Mouse (Mus musculus) CH12F3 (cell line): ENCODE results near the gene Golt1a.

Experiments
- in situ Hi-C: fragments of 300-500 bp; cut with MboI; formaldehyde crosslinking; loops from 2 replicates; pipeline ENCODE4 v1.14.3; 2020; ENCODE audit warnings: low sequenced_read_pairs

Gene Golt1a

DNA sequence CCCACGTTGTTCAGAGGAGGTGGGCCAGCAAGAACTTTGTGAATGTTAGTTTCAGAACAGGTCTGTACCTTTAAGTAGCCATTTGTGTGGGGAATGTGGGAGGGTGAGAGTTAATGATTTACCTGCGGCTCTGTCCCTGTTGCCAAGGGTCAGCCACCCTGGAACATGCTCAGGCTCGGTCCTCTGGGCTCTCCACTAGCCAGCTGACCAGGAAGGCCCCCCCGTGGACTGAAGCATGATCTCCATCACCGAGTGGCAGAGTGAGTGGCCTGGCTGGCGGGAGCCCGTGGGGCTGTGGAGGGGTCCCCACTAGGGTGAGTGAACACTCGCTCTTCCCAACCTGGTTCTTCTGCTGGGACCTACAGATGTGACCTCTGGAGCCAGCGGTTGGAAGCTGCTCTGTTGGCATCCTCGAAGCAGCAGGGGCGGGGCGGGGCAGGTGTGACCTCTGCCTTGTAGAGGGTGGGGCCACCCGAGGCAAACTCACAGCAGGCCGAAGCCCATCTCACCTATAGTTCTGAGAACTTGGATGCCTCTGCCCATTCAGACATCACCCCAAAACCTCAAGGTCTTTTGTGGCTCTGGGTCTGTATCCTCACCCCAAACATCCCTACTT is at the start of gene Golt1a:
Gene Golt1a (plus strand): TSS at position 149 of the 616 bp plus-strand sequence.
- in situ Hi-C loops = loop anchor here (10.0 to 25.0 kb wide), 2 partner anchors 135 to 272 kb away; partner anchors contain the start of genes Mdm4 and Pik3c2b

DNA sequence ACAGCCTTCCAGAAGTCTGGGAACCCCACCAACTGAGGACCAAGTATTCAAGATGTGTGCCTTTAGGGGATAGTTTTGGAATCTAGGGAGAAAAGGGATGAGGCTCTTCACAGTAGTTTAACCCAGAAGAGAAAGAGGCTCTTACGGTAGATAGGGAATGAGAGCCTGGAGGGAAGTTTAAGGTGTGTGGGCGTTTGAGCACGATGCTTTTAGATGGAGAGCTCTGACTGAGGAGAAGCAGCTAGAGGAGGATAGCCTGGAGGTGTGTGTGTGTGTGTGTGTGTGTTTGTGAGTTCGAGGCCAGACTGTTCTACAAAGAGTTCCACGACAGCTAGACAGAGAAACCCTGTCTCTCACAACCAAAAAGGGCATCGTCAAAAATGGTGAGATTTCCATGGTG is 47.0 kb upstream of the Golt1a start:
- in situ Hi-C loops = no loop called here

DNA sequence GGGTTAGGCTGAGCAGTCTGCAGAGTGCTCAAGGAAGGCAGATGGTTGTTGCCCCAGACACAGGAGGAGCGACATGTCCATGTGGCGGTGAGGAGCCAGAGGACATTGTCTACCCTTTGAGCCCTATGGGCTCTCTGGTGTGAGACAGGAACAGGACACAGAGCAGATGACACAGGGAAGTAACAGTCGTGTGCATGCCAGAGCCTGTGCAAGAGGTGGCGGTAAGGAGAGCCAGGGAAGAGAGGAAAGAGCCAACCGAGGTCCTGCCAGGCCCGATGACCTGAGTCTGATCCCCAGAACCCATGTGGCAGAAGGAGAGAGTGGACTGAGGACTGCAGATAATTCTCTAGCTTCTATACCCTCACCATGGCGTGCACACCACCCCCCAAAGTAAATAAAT is 46.5 kb upstream of the Golt1a start:
- in situ Hi-C loops = no loop called here

DNA sequence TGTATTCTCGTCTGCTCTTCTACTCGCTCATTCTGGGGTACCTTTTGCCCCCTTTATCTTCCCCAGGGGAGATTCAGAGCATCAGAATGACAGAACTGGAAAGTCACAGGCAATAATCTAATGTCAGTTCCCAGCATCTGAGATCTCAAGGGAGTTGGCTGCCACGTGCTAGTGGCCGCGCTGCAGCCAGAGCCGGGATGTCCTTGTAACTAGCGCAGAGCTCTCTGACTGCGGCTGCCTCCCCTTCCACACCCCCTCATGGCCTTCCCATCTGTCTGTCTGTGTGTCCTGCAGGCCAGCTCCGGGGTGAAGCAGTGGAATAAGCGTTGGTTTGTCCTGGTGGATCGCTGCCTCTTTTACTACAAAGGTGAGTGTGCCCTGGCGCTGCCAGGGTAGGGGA is 45.2 kb upstream of the Golt1a start:
- in situ Hi-C loops = no loop called here

DNA sequence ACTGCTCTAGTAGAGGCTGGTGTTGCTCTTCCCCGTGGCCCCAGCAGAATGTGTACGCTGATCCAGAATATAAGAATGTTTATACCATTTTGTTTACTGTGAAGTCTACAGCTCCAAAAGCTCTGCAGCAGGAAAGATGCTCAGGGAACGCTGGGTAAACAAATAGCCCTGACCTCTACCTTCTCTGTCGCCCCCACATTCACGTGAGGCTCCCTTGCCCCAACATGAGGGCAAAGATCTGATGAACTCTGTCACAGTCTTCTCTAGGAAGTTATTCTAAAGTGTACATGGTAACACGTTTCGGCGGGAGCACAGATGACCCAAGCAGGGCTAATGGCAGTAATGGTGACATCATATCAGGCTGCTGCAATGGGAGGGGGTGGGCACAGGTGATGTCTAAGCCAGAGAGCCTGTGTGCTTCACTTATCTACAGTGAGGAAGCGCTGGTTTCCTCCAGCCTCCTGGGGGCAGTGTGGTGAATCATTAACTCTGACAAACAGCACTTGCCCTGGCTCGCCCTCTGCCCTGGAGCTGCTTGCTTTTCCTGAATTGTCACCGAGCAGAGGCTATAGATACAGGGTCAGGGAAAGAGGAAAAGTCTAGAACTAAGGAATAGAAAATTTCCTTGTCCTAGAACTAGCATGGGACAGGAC is 44.4 kb upstream of the Golt1a start:
- in situ Hi-C loops = no loop called here

DNA sequence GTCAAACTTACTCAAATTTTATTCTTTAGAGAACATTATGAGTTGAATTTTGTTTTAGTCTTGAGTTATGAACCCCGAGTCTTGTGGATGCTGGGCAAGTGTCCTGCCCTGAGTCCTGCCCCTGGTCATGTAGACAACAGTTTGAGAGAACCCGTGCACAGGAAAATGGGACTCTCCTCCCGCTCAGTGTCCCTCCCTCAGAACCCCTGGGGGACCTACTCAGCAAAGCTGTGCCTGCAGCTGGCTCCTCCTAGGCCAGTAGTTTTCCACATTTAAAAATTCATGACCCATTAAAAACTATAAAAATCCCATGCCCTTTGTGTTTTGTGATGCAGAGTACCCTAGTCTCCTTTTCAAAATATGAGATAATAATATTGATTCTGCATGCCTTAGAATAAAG is 42.5 kb upstream of the Golt1a start:
- in situ Hi-C loops = no loop called here

DNA sequence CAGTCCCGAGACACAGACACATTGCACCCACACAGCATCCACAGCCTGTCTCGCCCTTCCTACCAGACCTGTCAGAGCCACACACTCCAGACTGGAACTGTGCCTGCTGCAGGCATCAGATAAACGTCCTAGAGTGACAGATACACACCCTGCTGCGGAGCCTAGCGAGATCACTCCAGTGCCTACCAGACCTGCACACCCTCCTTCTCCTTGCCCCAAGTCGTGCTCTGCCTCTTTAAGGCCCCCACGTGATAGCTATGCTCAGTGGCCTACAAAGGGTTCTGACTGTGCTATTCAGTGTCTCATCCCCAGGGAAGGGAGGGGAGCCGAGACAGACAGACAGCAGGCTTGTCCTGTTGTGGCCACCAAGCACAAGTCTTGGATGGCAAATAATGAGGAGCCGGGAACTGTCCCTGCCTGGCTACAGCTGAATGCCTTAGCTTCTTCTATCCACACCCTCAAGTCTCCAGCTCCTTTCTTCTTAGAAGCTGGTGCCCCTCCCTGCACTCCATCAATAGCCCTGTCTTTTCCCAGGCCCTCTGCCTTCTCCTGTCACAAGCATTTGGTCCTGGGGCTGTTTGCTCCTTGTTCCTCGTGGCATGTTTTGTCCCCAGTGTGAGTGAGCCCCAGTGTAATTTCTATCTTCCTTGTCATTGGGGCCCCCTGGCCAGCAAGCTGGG is 41.6 kb upstream of the Golt1a start:
- in situ Hi-C loops = no loop called here

DNA sequence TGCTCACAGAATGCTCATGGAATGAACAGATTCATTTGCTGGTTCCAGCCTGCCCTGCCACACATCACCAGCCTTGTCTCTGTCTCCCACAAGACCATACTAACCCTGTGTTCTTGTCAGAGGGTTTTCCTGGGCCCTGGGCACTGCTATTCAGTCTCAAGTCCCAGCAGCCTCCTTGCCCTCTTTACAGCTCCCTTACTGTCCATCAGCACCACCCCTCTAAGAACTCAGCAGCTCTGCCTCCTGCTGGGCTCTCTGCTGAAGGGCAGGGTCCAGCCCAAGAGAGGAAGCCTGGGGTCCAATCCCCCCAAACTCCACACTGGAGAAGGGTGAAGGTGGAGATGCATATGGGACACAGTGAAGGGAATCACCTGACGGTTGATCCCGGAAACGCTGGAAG is 41.1 kb upstream of the Golt1a start:
- in situ Hi-C loops = no loop called here

DNA sequence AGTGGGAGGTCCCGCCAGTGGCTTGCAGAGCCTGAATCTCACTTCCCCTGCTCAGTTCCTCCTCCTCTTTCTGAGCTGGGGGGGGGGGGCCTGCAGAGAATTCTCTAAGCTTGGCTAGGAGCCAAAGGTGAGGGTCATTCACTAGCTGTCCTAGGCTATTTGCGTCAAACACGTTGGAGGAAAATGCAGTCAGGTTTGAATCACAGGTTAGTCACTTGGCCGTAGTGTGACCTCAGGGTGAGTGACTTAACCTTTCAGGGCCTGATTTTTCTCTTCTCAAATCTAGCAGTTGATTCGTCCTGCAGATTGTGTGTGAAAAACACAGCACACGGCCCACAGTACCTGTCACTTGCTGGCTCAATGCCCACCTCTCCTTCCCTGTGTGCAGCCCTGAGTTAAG is 39.3 kb upstream of the Golt1a start:
- in situ Hi-C loops = no loop called here

DNA sequence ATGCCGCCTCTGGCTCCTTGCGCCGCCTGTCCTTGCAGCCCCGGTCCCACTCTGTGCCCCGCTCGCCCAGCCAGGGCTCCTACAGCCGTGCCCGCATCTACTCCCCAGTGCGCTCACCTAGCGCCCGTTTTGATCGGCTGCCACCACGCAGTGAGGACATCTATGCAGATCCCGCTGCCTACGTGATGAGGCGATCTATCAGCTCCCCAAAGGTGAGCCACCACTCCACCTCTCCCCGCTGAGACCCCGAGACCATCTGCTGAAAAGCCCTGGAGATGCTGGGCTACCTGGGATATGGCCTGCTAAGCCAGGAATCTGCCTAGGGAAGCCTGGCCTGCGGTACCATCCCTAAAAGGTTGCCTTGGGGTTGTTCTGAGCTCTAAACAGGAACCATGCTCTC is 35.4 kb upstream of the Golt1a start:
- in situ Hi-C loops = no loop called here

DNA sequence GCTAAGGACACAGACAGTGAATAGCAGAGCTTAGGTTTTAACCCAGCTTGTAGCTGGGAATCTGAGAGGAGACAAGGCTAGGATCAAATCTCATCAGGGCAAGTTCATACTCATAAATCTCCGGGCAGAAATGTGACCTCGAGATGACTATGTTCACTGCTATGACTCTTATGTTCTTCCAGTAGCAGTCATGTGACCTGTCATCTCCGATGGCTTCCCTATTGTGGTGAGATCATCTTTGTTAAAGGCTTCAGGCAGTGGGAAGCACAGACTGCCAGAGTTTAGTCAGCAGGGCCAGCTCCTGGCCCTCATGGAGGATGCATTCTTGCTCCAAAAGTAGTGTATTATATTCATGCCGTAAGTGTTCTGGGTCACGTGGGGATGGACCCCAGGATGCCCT is 32.6 kb upstream of the Golt1a start:
- in situ Hi-C loops = no loop called here

DNA sequence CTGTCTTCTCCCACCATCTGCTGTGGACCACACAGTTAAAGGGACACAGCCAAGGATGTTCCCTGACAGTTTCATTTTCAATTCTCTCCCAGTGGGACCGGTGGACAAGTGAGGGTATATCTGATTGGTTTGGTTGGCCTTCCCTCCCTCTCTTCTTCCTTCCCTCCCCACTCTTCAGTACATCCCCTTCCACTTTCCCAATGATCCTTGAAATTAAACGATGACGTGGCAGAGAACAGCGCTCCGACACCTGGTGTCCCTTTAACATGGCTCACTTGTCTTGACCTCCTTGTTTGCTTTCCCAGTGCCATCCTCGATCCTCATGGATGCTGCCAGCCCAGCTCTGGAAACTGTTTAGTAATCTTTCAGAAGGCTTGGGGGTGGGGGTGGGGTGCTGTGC is 31.1 kb upstream of the Golt1a start:
- in situ Hi-C loops = no loop called here

DNA sequence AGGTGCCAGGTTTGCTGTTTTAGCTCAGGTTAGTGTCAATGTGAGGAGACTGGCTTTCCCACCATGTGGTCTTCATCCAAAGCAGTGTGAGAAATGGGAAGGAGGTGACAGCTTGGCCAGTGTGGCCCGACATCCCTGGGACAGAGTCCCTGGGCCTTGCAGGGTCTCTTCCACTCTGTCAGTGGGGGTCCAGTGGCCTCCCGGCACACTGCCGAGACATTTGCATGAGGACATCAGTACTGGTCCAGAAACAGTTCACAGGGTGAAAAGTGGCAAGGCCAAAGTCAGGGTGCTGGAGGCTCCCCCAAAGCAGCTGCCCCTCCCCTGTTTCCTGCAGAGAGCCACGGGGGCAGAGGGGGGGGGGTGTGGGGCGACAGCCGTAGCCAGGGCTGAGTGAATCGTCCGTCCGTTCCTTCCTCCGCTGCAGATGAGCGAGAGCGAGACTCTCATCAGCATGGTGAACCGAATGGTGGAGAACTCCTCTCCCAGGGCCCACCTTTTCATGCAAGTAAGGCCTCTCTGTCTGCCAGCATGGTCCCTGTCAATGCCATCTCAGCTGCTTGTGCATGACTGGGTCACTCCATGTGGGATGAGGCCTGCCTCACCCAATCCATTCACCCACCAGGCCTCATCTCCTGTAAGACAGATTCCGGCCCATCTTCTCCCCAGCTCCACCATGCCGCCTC is 30.5 kb upstream of the Golt1a start:
- in situ Hi-C loops = no loop called here

DNA sequence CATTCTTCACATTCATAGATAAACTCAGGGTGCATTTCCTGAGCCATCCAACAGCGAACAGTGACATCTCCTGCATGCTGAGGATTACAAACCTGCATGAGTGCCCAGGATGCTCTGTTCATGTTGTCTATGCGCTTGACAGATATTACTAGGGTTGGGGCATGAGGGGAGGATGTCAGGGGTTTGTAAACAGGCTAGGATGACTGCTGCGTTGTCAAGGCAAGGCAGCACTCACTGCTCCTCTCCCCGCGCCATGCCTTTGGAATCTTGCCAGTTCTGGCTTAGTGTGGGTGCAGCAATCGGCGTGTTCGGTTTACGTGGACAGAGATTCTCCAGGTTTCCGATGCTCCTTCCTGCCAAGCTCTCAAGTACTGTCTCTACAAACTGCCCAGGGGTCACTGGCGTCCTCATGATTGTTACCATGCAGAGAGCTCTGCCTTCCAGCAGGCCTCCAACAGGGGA is 29.9 kb upstream of the Golt1a start:
- in situ Hi-C loops = no loop called here

DNA sequence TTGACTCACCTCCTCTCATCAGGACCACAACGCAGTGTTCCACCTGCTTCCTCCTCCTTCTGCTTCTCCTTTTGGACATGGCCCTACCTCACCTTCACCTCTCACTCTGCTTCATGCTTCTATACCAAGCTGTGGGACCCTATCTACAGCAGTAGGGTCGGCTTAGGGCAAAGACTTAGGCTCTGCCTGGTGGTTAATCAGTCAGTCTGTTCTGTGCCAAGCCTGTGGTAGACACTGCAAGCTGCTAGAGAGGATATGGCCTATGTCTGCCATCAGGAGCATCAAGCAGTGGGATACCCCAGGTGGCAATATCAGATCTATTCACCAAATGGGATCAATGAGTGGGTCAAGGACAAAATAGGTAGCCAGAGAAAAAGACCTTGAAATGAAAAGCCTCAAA is 29.1 kb upstream of the Golt1a start:
- in situ Hi-C loops = no loop called here

DNA sequence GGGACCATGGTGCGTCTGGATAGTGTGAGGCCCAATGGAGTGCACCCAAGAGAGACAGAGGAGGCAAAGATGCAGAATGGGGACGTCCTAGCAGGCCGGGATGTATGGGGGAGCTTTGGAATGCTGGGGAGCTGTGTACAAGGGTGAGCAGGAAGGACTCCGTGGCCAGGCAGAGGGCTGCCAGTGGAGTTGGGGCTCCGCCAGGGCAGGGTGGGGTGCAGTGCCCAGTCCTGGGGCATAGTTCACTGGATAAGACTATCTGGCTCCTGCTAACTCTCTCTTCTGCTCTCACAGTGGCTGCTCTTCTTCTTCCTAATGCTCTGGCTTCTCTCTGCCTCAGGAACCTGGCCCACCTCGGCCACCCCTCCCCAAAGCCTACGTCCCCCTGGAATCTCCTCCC is 23.7 kb upstream of the Golt1a start:
- in situ Hi-C loops = no loop called here

DNA sequence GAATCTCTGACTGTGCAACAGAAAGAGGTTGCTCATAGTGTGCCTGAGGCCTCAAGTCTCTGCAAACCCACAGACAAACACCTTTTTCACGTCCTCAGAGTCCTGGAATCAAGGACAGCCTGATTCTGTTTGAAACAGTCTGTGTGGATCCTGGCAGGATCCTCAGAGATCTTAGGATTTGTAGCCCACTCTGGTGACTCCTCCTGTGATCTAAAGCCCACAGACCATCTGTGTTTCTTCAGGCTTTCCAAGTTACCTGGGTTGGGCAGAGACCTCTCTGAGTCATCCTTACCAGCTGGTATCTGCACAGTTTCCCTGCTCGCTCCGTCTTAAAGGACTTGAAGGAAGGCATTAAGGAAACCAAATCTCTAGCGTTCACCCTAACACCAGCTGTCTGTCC is 22.5 kb upstream of the Golt1a start:
- in situ Hi-C loops = no loop called here

DNA sequence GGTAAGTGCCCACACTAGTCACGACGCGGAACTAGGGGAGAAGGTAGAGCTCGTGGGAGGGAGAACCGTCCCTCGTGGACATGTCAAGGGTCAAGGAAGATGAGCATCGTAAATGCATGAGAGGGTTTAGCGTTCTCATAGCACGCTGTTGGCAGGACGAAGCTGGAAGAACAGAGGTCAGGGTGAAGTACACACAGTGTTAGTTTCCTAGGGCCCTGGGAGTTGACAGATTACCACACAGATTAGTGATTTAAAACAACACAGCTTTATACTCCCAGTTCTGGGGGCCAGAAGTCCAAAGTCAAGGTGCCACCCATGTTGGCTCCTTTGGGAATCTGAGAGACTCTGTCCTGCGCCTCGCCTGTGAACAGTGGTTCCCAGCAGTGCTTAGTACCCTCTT is 21.7 kb upstream of the Golt1a start:
- in situ Hi-C loops = no loop called here

DNA sequence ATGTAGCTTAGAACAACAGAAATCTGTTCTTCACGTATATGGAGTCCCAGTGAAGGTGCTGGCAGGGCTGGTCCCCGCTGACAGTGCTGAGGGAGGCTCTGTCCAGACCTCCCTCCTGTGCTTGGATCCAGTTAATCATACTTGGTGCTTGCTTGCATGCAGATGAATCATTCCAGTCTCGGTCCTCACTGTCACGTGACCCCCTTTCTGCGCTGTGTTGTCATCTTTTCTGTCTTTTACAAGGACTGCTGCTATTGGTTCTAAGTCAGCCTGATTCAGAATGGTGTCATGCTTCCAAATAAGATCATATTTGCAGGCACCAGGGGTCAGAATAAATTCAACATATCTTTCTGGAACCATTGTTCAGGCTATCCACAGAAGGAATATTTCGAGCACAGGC is 17.7 kb upstream of the Golt1a start:
- in situ Hi-C loops = no loop called here

DNA sequence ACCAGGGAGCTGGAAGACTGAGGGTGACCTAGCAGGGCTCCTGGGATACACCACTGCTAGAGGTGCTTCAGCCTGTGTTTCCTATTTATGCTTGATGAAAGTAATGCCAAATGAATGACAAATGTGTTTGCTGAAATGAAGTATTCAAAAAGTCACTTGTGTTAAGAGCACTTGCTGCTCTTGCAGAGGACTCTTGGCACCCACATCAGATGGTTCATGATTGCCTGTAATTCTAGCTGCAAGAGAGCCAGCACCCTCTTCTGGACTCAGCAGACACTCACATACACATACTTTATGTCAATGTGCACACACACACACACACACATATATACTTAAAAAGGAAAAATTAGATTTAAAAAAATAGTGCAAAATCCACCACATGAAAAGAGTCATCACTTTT is 17.0 kb upstream of the Golt1a start:
- in situ Hi-C loops = no loop called here

DNA sequence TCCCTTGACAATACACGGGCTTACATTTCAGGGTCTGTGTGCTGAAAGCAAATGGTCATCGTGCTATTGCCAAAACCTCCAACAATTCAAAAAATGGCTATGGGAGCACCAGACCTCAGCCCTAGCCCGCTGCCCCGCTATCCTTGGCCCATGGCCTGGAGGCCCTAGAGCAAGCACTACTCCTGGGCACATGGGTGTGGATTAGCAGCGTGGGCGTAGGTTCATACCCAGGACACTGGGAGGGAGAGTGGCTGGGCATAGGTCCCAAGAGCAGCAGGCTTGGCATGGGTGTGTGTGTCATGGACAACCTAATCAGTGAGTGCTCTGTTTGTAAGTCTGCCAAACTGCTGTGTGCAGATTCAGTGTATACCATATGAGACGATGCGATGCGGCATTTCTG is 13.2 kb upstream of the Golt1a start:
- in situ Hi-C loops = no loop called here

DNA sequence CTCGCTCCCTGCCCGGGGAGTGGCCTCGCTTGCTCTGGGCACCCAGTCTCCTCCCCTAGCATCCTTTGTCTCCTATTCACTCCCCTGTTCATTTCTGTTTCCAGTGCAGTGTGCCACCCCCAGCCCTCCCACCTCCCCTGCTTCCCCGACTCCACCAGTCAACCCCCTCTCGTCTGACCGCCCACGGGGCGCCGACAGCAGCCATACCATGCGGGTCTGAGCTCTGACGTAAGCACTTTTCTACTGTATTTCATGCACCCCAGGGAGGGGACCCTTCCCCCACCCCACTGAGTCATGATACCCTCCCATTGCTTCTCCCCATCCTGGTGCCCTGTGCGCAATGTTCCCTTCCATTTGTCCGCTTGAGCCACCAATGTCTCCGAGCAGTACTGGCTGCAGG is 10.8 kb upstream of the Golt1a start:
- in situ Hi-C loops = no loop called here
